Mouse (Mus musculus) erythroblast, embryonic 14.5 days (primary cell): ENCODE data around the gene Zfp536.

Source experiments
- GATA1 ChIP-seq: IDR thresholded peaks from 2 replicates; pipeline ENCODE4 v1.6.1; 2012; ENCODE audit warnings: low read length, inconsistent platforms, mixed read lengths
- TAL1 ChIP-seq: IDR thresholded peaks from 3 replicates; pipeline ENCODE4 v1.6.1; 2012; ENCODE audit warnings: low read length, inconsistent platforms, mixed read lengths

GRCm38 (mm10) chr7:37801160-37801559 lies 27.7 kb upstream of the Zfp536 start:
- TF ChIP-seq GATA1 (no peak), TAL1 (no peak)
